Mouse (Mus musculus) spleen, adult 2 months (tissue): ENCODE measurements at regions not wholly inside any gene's neighbourhood (a gene's known extent, or its start where the extent isn't known, plus 50 kb on each side); places are given as distances from the start of the nearest gene placed in this dataset.

Experiments
- CTCF ChIP-seq: fragments of 200-500 bp; IDR thresholded peaks from 2 replicates; pipeline ENCODE4 v1.5.1; 2011; ENCODE audit warnings: mild to moderate bottlenecking, inconsistent platforms; ENCODE audit not compliant: insufficient read depth, insufficient read length, insufficient replicate concordance; ENCODE audit errors: extremely low read depth
- POLR2A ChIP-seq: fragments of 200-500 bp; IDR thresholded peaks from 2 replicates; pipeline ENCODE4 v1.6.1; 2011; ENCODE audit warnings: low read depth, low read length, inconsistent platforms

DNA sequence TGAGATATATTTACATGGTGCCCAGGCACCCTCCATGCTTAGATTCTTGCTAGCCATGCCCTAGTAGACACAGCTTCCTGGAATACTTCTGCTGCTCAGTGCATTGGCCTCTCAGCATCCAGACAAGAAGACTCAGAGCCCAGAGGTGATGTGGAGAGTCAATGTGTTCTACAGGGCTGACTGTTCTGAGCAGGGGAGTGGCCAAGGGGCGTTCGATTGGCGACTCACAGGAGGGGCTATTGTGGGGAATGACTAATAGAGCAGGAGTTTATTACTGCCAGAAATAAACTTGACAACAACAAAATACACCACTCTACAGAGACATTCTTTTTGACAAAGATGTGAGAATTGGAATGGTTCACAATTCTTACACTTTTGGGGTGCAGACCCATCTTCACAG, 156.3 kb downstream of the Mtx2 start:
- no peak for TF ChIP-seq CTCF
- TF ChIP-seq POLR2A: no peak
